Mouse (Mus musculus) heart, embryonic 11.5 days (tissue): ENCODE measurements around the gene Sorcs2. TPM values are rescaled to one million over a fixed set of nuclear protein-coding genes. Genes with fewer than 3 reads are reported as not detected.

Source experiments
- ATAC-seq: fragments of 200-750 bp; cut with Nextera tagmentation; replicated peaks from 2 replicates; pipeline ENCODE4 v1.8.0; 2017; ENCODE audit warnings: moderate library complexity; ENCODE audit not compliant: insufficient number of reproducible peaks, low FRiP score, low TSS enrichment
- H3K27ac ChIP-seq: fragments of 300-500 bp; sonication (generic); 2 replicates; pipeline ENCODE4 v1.5.1; 2014; ENCODE audit warnings: mild to moderate bottlenecking, low read depth, low read length
- H3K27me3 ChIP-seq: fragments of 300-500 bp; sonication (generic); 2 replicates; pipeline ENCODE4 v1.6.1; 2014; ENCODE audit warnings: mild to moderate bottlenecking, low read length, mixed read lengths; ENCODE audit not compliant: control insufficient read depth, insufficient read depth
- H3K36me3 ChIP-seq: fragments of 300-500 bp; sonication (generic); 2 replicates; pipeline ENCODE4 v1.6.1; 2014; ENCODE audit warnings: mild to moderate bottlenecking, low read length, moderate library complexity, mixed read lengths; ENCODE audit not compliant: control insufficient read depth, insufficient read depth
- H3K4me1 ChIP-seq: fragments of 300-500 bp; sonication (generic); 2 replicates; pipeline ENCODE4 v1.6.1; 2014; ENCODE audit warnings: low read length; ENCODE audit not compliant: control insufficient read depth, insufficient read depth
- H3K4me2 ChIP-seq: fragments of 300-500 bp; sonication (generic); 2 replicates; pipeline ENCODE4 v1.6.1; 2014; ENCODE audit warnings: mild to moderate bottlenecking, moderate library complexity
- H3K4me3 ChIP-seq: fragments of 300-500 bp; sonication (generic); 2 replicates; pipeline ENCODE4 v1.5.1; 2014; ENCODE audit warnings: low read depth, low read length
- H3K9ac ChIP-seq: fragments of 300-500 bp; sonication (generic); 2 replicates; pipeline ENCODE4 v1.6.1; 2014; ENCODE audit warnings: mild to moderate bottlenecking, low read depth, low read length, moderate library complexity
- H3K9me3 ChIP-seq: fragments of 300-500 bp; sonication (generic); replicated peaks from 2 replicates; pipeline ENCODE4 v1.6.1; 2016; ENCODE audit warnings: low read length; ENCODE audit not compliant: control insufficient read depth
- WGBS: fragments of 180-500 bp; shearing (Covaris S2); extraction: QIAGEN DNeasy Blood & Tissue Kit; methylation state at CpG from one replicate; pipeline ENCODE4 v1.1.7; 2014; ENCODE audit not compliant: insufficient replicate concordance; 5-methylcytosine and 5-hydroxymethylcytosine counted together
- polyA plus RNA-seq: library from polyadenylated mRNA; unstranded; fragments of >200 nt; fragmentation: Nextera tagmentation; extraction: Ambion mirVana; gene quantifications from 2 replicates; pipeline ENCODE4 v1.2.1, GENCODE M21; 2014

The Sorcs2 gene
- polyA plus RNA-seq, 1 experiment from 2014 or later, result 7.3 TPM

GRCm38 (mm10) chr5:36228405-36229370, 169.3 kb downstream of the Sorcs2 start:
- Histone ChIP-seq H3K4me3 (no peak overlapping the region), H3K27ac (no peak overlapping the region), H3K4me1 (no peaks in the 10 kb centered on the region; the same call in 1 of the 2 replicates), H3K27me3 (no peaks in the 10 kb centered on the region), H3K36me3 (no peaks in the 10 kb centered on the region), H3K9ac (no peak overlapping the region), H3K9me3 (no peaks in the 10 kb centered on the region), H3K4me2 (no peak overlapping the region)
- WGBS, result 72% methylated on average over 23 of the region's 23 CpGs
- ATAC-seq, result no peak

GRCm38 (mm10) chr5:36226296-36226695, 171.6 kb downstream of the Sorcs2 start:
- Histone ChIP-seq H3K27me3 (no peaks in the 10 kb centered on the region), H3K36me3 (no peaks in the 10 kb centered on the region), H3K4me3 (no peak overlapping the region), H3K27ac (no peak overlapping the region), H3K9me3 (no peaks in the 10 kb centered on the region), H3K4me2 (no peak overlapping the region), H3K9ac (no peak overlapping the region), H3K4me1 (peaks cover 2% of the 10 kb centered on the region; the same call in 1 of the 2 replicates)
- WGBS, result 61% methylated on average over 11 of the region's 11 CpGs
- no peak for ATAC-seq

- no peaks in the 10 kb centered on the region for H3K27me3 ChIP-seq
- no peak overlapping the region for H3K9ac ChIP-seq
- no peak for ATAC-seq
- no peaks in the 10 kb centered on the region for H3K9me3 ChIP-seq
- no peak overlapping the region for H3K27ac ChIP-seq
- H3K4me2 ChIP-seq, result no peak overlapping the region
- 77% methylated on average over 7 of the region's 7 CpGs for WGBS
- H3K36me3 ChIP-seq, result no peaks in the 10 kb centered on the region
- H3K4me1 ChIP-seq, result peaks cover 6% of the 10 kb centered on the region; the same call in 1 of the 2 replicates
- no peak overlapping the region for H3K4me3 ChIP-seq
These were observed 172.1 kb downstream of the Sorcs2 start for GRCm38 (mm10) chr5:36225855-36226254.

GRCm38 (mm10) chr5:36223787-36224186, 174.2 kb downstream of the Sorcs2 start:
- Histone ChIP-seq H3K36me3 (no peaks in the 10 kb centered on the region), H3K4me1 (0 out of 2 replicates have a peak, but pooled peaks cover 6% of the 10 kb centered on the region), H3K9ac (no peak overlapping the region), H3K4me2 (no peak overlapping the region), H3K27ac (no peak overlapping the region), H3K27me3 (no peaks in the 10 kb centered on the region), H3K4me3 (no peak overlapping the region), H3K9me3 (no peaks in the 10 kb centered on the region)
- 62% methylated on average over 6 of the region's 6 CpGs for WGBS
- ATAC-seq, result no peak

GRCm38 (mm10) chr5:36220626-36221025, 177.3 kb downstream of the Sorcs2 start:
- Histone ChIP-seq H3K9ac (no peak overlapping the region), H3K4me2 (no peak overlapping the region), H3K36me3 (no peaks in the 10 kb centered on the region), H3K27ac (no peak overlapping the region), H3K4me1 (0 out of 2 replicates have a peak, but pooled peaks cover 6% of the 10 kb centered on the region), H3K4me3 (no peak overlapping the region), H3K27me3 (no peaks in the 10 kb centered on the region), H3K9me3 (no peaks in the 10 kb centered on the region)
- 59% methylated on average over 6 of the region's 6 CpGs for WGBS
- ATAC-seq, result no peak

GRCm38 (mm10) chr5:36220105-36220504, 177.8 kb downstream of the Sorcs2 start:
- WGBS, result 87% methylated on average over 4 of the region's 4 CpGs
- Histone ChIP-seq H3K4me2 (no peak overlapping the region), H3K9ac (no peak overlapping the region), H3K4me3 (no peak overlapping the region), H3K9me3 (no peaks in the 10 kb centered on the region), H3K27ac (no peak overlapping the region), H3K27me3 (no peaks in the 10 kb centered on the region), H3K4me1 (0 out of 2 replicates have a peak, but pooled peaks cover 6% of the 10 kb centered on the region), H3K36me3 (no peaks in the 10 kb centered on the region)
- no peak for ATAC-seq

GRCm38 (mm10) chr5:36213310-36213709, 184.6 kb downstream of the Sorcs2 start:
- Histone ChIP-seq H3K27me3 (no peaks in the 10 kb centered on the region), H3K4me3 (no peak overlapping the region), H3K9me3 (no peaks in the 10 kb centered on the region; the same call in 1 of the 2 replicates), H3K4me2 (no peak overlapping the region), H3K4me1 (no peaks in the 10 kb centered on the region), H3K36me3 (no peaks in the 10 kb centered on the region), H3K27ac (no peak overlapping the region), H3K9ac (no peak overlapping the region)
- no peak for ATAC-seq
- WGBS, result 75% methylated on average over 10 of the region's 10 CpGs

- H3K36me3 ChIP-seq, result no peaks in the 10 kb centered on the region
- H3K4me3 ChIP-seq, result no peak overlapping the region
- no peak overlapping the region for H3K27ac ChIP-seq
- no peaks in the 10 kb centered on the region for H3K27me3 ChIP-seq
- H3K9me3 ChIP-seq, result no peaks in the 10 kb centered on the region
- no peak for ATAC-seq
- H3K9ac ChIP-seq, result no peak overlapping the region
- no peaks in the 10 kb centered on the region for H3K4me1 ChIP-seq
- no peak overlapping the region for H3K4me2 ChIP-seq
- WGBS, result 75% methylated on average over 3 of the region's 3 CpGs
These were observed 189.1 kb downstream of the Sorcs2 start for GRCm38 (mm10) chr5:36208803-36209202.
